Mouse (Mus musculus) liver, adult 2 months (tissue): Measurements from ENCODE around the gene Akr1c14.
"Not testable (repeated sequence)": the region's sequence is repeated elsewhere in the genome, so short reads cannot be mapped to it uniquely, and the experiment has no call there.

Source experiments
- CTCF ChIP-seq: fragments of 200-500 bp; IDR thresholded peaks from 2 replicates; pipeline ENCODE4 v1.5.1; 2011; ENCODE audit warnings: low read depth, low read length, control low read depth
- POLR2A ChIP-seq: fragments of 200-500 bp; IDR thresholded peaks from 2 replicates; pipeline ENCODE4 v1.6.1; 2011; ENCODE audit warnings: low read length, control low read depth; ENCODE audit not compliant: insufficient read depth; ENCODE audit errors: extremely low read depth

DNA sequence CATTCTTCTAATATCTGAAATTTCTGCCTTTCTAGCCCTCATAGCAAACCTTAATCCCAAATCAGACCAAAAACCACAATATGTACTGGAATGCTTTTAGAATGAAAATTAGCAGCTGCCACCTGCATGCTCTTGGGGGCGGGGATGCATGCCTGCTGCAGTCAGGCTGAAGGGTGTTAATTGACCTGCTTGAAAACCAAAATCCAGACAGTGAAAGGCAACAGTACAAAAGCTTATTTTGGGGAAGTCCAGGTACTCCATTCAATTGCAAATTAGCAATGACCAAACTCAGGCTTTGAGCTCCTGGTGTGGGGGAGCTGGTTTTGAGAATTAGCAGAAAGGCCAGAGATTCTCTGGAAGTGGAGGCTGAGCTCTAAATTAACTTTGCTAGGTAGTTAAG is 77.0 kb downstream of the Akr1c14 start:
- not testable (repeated sequence) for TF ChIP-seq CTCF, POLR2A
